Mouse (Mus musculus): ENCODE measurements around the gene Mid1.
A peak's percentile ranks its signal among the peaks of the same experiment; 100 is the strongest.
"Not testable (repeated sequence)": the region's sequence is repeated elsewhere in the genome, so short reads cannot be mapped to it uniquely, and the experiment has no call there.

Gene Mid1

GRCm38 (mm10) chrX:169970546-169970945 is 285.5 kb downstream of the Mid1 start:
- DNase-seq (ENCODE audit: low read depth, low spot score), result peak; percentile 47

GRCm38 (mm10) chrX:169971562-169971961 is 286.6 kb downstream of the Mid1 start:
- DNase-seq (ENCODE audit: low read depth, low spot score), result not testable (repeated sequence)

GRCm38 (mm10) chrX:169972131-169972530 is 287.1 kb downstream of the Mid1 start:
- DNase-seq (ENCODE audit: low read depth, low spot score), result peak; percentile 33

- DNase-seq (ENCODE audit: low read depth, low spot score), result peak; percentile 49
Observed at GRCm38 (mm10) chrX:169972791-169973494, 287.9 kb downstream of the Mid1 start.

GRCm38 (mm10) chrX:169973806-169974205 is 288.8 kb downstream of the Mid1 start:
- DNase-seq (ENCODE audit: low read depth, low spot score), result peak; percentile 35

GRCm38 (mm10) chrX:169974456-169974855 is 289.5 kb downstream of the Mid1 start:
- not testable (repeated sequence) for DNase-seq (ENCODE audit: low read depth, low spot score)

- DNase-seq (ENCODE audit: low read depth, low spot score), result peak; percentile 84
Observed at GRCm38 (mm10) chrX:169974974-169975373, 290.0 kb downstream of the Mid1 start.

- DNase-seq (ENCODE audit: low read depth, low spot score), result peak; percentile 47
Observed at GRCm38 (mm10) chrX:169975681-169976131, 290.7 kb downstream of the Mid1 start.

GRCm38 (mm10) chrX:169976340-169976739 is 291.3 kb downstream of the Mid1 start:
- peak; percentile 17 for DNase-seq (ENCODE audit: low read depth, low spot score)

GRCm38 (mm10) chrX:169977856-169978435 is 292.9 kb downstream of the Mid1 start:
- DNase-seq (ENCODE audit: low read depth, low spot score), result peak; percentile 42

- peak; percentile 88 for DNase-seq (ENCODE audit: low read depth, low spot score)
Observed at GRCm38 (mm10) chrX:169978436-169979381, 293.7 kb downstream of the Mid1 start.

GRCm38 (mm10) chrX:169979461-169980202 is 294.6 kb downstream of the Mid1 start:
- peak; percentile 40 for DNase-seq (ENCODE audit: low read depth, low spot score)

- peak; percentile 45 for DNase-seq (ENCODE audit: low read depth, low spot score)
Observed at GRCm38 (mm10) chrX:169980203-169980556, 295.2 kb downstream of the Mid1 start.

GRCm38 (mm10) chrX:169980809-169981289 is 295.9 kb downstream of the Mid1 start:
- peak; percentile 43 for DNase-seq (ENCODE audit: low read depth, low spot score)

- peak; percentile 50 for DNase-seq (ENCODE audit: low read depth, low spot score)
Observed at GRCm38 (mm10) chrX:169981761-169982181, 296.8 kb downstream of the Mid1 start.

GRCm38 (mm10) chrX:169982606-169983400 is 297.8 kb downstream of the Mid1 start:
- DNase-seq (ENCODE audit: low read depth, low spot score), result peak; percentile 43

GRCm38 (mm10) chrX:169983401-169984165 is 298.6 kb downstream of the Mid1 start:
- DNase-seq (ENCODE audit: low read depth, low spot score), result peak; percentile 44

GRCm38 (mm10) chrX:169984331-169984730 is 299.3 kb downstream of the Mid1 start:
- peak; percentile 32 for DNase-seq (ENCODE audit: low read depth, low spot score)

GRCm38 (mm10) chrX:169984853-169985252 is 299.9 kb downstream of the Mid1 start:
- DNase-seq (ENCODE audit: low read depth, low spot score), result peak; percentile 53

Measured in forelimb bud, embryonic 11.5 days (tissue).